Mouse (Mus musculus): ENCODE results near the gene Tomt. TPM values are rescaled to one million over a fixed set of nuclear protein-coding genes. Genes with fewer than 3 reads are reported as not detected.

Tomt gene
- total and polyA plus RNA-seq, 3 experiments, result 0.07 to 1.3 (median 1.1) TPM

- TF ChIP-seq MAZ (IDR thresholded peaks at IDR 0.05; ENCODE audit: low read depth, low read length) (0 out of 2 replicates have a peak, but pooled peaks have one; percentile 40), MEF2A (IDR thresholded peaks at IDR 0.05; ENCODE audit: borderline replicate concordance, low read depth, low read length) (peak; percentile 3; the same call in 1 of the 2 replicates), TBP (conservative IDR thresholded peaks at IDR 0.05; ENCODE audit: low read depth, low read length) (peak; percentile 78)
Measured at GRCm38 (mm10) chr7:101896104-101897066, 9.8 kb downstream of the Tomt start (continued).

GRCm38 (mm10) chr7:101895695-101896094, 10.5 kb downstream of the Tomt start:
- H3K4me1 ChIP-seq (ENCODE audit: control insufficient read depth in 1 of 2, insufficient read depth in 2 of 2), result peaks cover 8 to 37% of the 10 kb centered on the region in 2 experiments
- no peak for DNase-seq (ENCODE audit: extremely low read depth)
- dilution Hi-C loops (cut with MboI; ENCODE audit: extremely low pct_ligation_motif_present, extremely low pct_unique_long_range_greater_than_20kb, low sequenced_read_pairs) (no loop called here), in situ Hi-C loops (cut with MboI; ENCODE audit: low pct_ligation_motif_present, low pct_unique_long_range_greater_than_20kb, low sequenced_read_pairs) (no loop called here)
- H3K27me3 ChIP-seq (replicated peaks), result no peaks in the 10 kb centered on the region
- H3K4me3 ChIP-seq (replicated peaks in 1 of 3; ENCODE audit: low read depth in 2 of 3, low read length in 2 of 3, poor library complexity in 1 of 3), result peak overlapping the region; percentile 59 to 84 (median 62)
- peaks cover 6 to 26% of the 10 kb centered on the region in 2 experiments for H3K36me3 ChIP-seq (replicated peaks in 1 of 2; ENCODE audit: control insufficient read depth in 1 of 2, insufficient read depth in 1 of 2, low read length in 1 of 2)
- no peaks in the 10 kb centered on the region for H3K79me2 ChIP-seq (replicated peaks; ENCODE audit: control insufficient read depth, extremely low read depth, insufficient read depth, poor library complexity, severe bottlenecking)
- H3K27ac ChIP-seq (ENCODE audit: insufficient read depth, low read depth), result no peak overlapping the region
- H3K9ac ChIP-seq (ENCODE audit: insufficient read depth, low read depth), result peak overlapping the region; percentile 68; the same call in 1 of the 2 replicates
- TF ChIP-seq SMC3 (IDR thresholded peaks at IDR 0.05; ENCODE audit: low read depth, low read length) (no peak), CHD2 (IDR thresholded peaks at IDR 0.05; ENCODE audit: low read length) (no peak), CTCF (conservative IDR thresholded peaks at IDR 0.05 in 1 of 2, IDR thresholded peaks at IDR 0.05 in 1 of 2; ENCODE audit: low read depth in 2 of 2, low read length in 2 of 2) (no peak), ZNF384 (IDR thresholded peaks at IDR 0.05; ENCODE audit: low read depth, low read length) (no peak), ELF1 (IDR thresholded peaks at IDR 0.05; ENCODE audit: low read depth, low read length) (no peak), USF1 (IDR thresholded peaks at IDR 0.05; ENCODE audit: low read depth, low read length) (no peak), TBP (conservative IDR thresholded peaks at IDR 0.05; ENCODE audit: low read depth, low read length) (no peak), SIN3A (IDR thresholded peaks at IDR 0.05; ENCODE audit: low read length) (no peak)
- peak overlapping the region; percentile 16; the same call in 1 of the 2 replicates for H3K4me2 ChIP-seq (ENCODE audit: insufficient read depth, low read depth, poor library complexity, severe bottlenecking)
- H3K9me3 ChIP-seq (replicated peaks; ENCODE audit: low read length), result no peaks in the 10 kb centered on the region

- peaks cover 2 to 24% of the 10 kb centered on the region in 2 experiments; a peak in 3 of 4 replicates for H3K4me1 ChIP-seq (ENCODE audit: control insufficient read depth in 1 of 2, insufficient read depth in 2 of 2)
- no peaks in the 10 kb centered on the region for H3K36me3 ChIP-seq (replicated peaks in 1 of 2; ENCODE audit: control insufficient read depth in 1 of 2, insufficient read depth in 1 of 2, low read length in 1 of 2)
- dilution Hi-C loops (cut with MboI; ENCODE audit: extremely low pct_ligation_motif_present, extremely low pct_unique_long_range_greater_than_20kb, low sequenced_read_pairs), result no loop called here
- H3K4me2 ChIP-seq (ENCODE audit: insufficient read depth, low read depth, poor library complexity, severe bottlenecking), result peak overlapping the region; percentile 85
- no peak overlapping the region for H3K27ac ChIP-seq (ENCODE audit: insufficient read depth, low read depth)
- H3K9ac ChIP-seq (ENCODE audit: insufficient read depth, low read depth), result no peak overlapping the region
- DNase-seq (ENCODE audit: extremely low read depth), result peak; percentile 59
- H3K4me3 ChIP-seq (replicated peaks in 1 of 3; ENCODE audit: low read depth in 2 of 3, low read length in 2 of 3, poor library complexity in 1 of 3), result no peak overlapping the region
- in situ Hi-C loops (cut with MboI; ENCODE audit: low pct_ligation_motif_present, low pct_unique_long_range_greater_than_20kb, low sequenced_read_pairs), result no loop called here
- H3K9me3 ChIP-seq (replicated peaks; ENCODE audit: low read length), result no peaks in the 10 kb centered on the region
- H3K79me2 ChIP-seq (replicated peaks; ENCODE audit: control insufficient read depth, extremely low read depth, insufficient read depth, poor library complexity, severe bottlenecking), result no peaks in the 10 kb centered on the region
- H3K27me3 ChIP-seq (replicated peaks), result peaks cover 2% of the 10 kb centered on the region
- TF ChIP-seq CHD1 (IDR thresholded peaks at IDR 0.05; ENCODE audit: low read depth, low read length) (no peak), CTCF (conservative IDR thresholded peaks at IDR 0.05 in 1 of 2, IDR thresholded peaks at IDR 0.05 in 1 of 2; ENCODE audit: low read depth in 2 of 2, low read length in 2 of 2) (no peak), ZC3H11A (IDR thresholded peaks at IDR 0.05; ENCODE audit: low read depth, low read length) (no peak), BHLHE40 (IDR thresholded peaks at IDR 0.05; ENCODE audit: low read depth, low read length) (no peak), MXI1 (IDR thresholded peaks at IDR 0.05; ENCODE audit: low read depth, low read length) (no peak), MYC (IDR thresholded peaks at IDR 0.05; ENCODE audit: low read depth, low read length) (no peak), ETS1 (conservative IDR thresholded peaks at IDR 0.05; ENCODE audit: low read depth, low read length) (peak; percentile 38; the same call in 1 of the 2 replicates), HCFC1 (IDR thresholded peaks at IDR 0.05; ENCODE audit: low read depth, low read length) (no peak), RAD21 (IDR thresholded peaks at IDR 0.05; ENCODE audit: low read depth, low read length) (no peak), POLR2A (IDR thresholded peaks at IDR 0.05; ENCODE audit: low read depth, low read length) (no peak), JUND (conservative IDR thresholded peaks at IDR 0.05; ENCODE audit: low read depth, low read length) (no peak), E2F4 (IDR thresholded peaks at IDR 0.05; ENCODE audit: insufficient replicate concordance, low read depth, low read length) (no peak), MEF2A (IDR thresholded peaks at IDR 0.05; ENCODE audit: borderline replicate concordance, low read depth, low read length) (peak; percentile 83), NRF1 (IDR thresholded peaks at IDR 0.05; ENCODE audit: low read depth, low read length) (no peak), CHD2 (IDR thresholded peaks at IDR 0.05; ENCODE audit: low read length) (no peak), ELF1 (IDR thresholded peaks at IDR 0.05; ENCODE audit: low read depth, low read length) (no peak), USF2 (conservative IDR thresholded peaks at IDR 0.05; ENCODE audit: low read depth, low read length) (no peak), SIN3A (IDR thresholded peaks at IDR 0.05; ENCODE audit: low read length) (no peak), MAFK (IDR thresholded peaks at IDR 0.05; ENCODE audit: insufficient replicate concordance, low read length) (no peak), SMC3 (IDR thresholded peaks at IDR 0.05; ENCODE audit: low read depth, low read length) (no peak), ZKSCAN1 (IDR thresholded peaks at IDR 0.05; ENCODE audit: borderline replicate concordance, low read depth, low read length) (no peak), TCF12 (IDR thresholded peaks at IDR 0.05; ENCODE audit: low read depth, low read length) (no peak), PAX5 (IDR thresholded peaks at IDR 0.05; ENCODE audit: low read length) (no peak)
Measured at GRCm38 (mm10) chr7:101888460-101888859, 17.7 kb downstream of the Tomt start.

Data from CH12.LX (cell line).